Mouse (Mus musculus): ENCODE measurements around the gene Ptx3. TPM values are rescaled to one million over a fixed set of nuclear protein-coding genes. Genes with fewer than 3 reads are reported as not detected.
A peak's percentile ranks its signal among the peaks of the same experiment; 100 is the strongest.
"Not testable (repeated sequence)": the region's sequence is repeated elsewhere in the genome, so short reads cannot be mapped to it uniquely, and the experiment has no call there.

Ptx3 gene
- polyA plus RNA-seq (2015; fragmentation: Nextera tagmentation; extraction: Ambion mirVana), result 11.6 and 12.4 TPM in 2 replicates

- Histone ChIP-seq H3K9me3 (replicated peaks) (no peaks in the 10 kb centered on the region), H3K27ac (peak within 1 kb of the TSS; percentile 87), H3K27me3 (peaks cover 3% of the 10 kb centered on the region; the same call in 1 of the 2 replicates), H3K4me1 (peaks cover 27% of the 10 kb centered on the region), H3K4me2 (peak within 1 kb of the TSS; percentile 96), H3K36me3 (no peaks in the 10 kb centered on the region), H3K9ac (peak within 1 kb of the TSS; percentile 64), H3K4me3 (replicated peaks) (peak within 1 kb of the TSS; percentile 58)
- ATAC-seq (replicated peaks; ENCODE audit: low FRiP score), result peak; percentile 29; the same call in 1 of the 2 replicates
- WGBS, result 6% methylated on average over 20 of the region's 20 CpGs
Measured at GRCm38 (mm10) chr3:66219655-66220191, at the start of gene Ptx3. Gene Ptx3 (plus strand): TSS chr3:66219910.

GRCm38 (mm10) chr3:66172907-66173306 lies 46.8 kb upstream of the Ptx3 start:
- Histone ChIP-seq H3K27ac (no peak overlapping the region), H3K9me3 (replicated peaks) (no peaks in the 10 kb centered on the region), H3K4me1 (no peaks in the 10 kb centered on the region), H3K9ac (no peak overlapping the region), H3K36me3 (no peaks in the 10 kb centered on the region), H3K4me3 (replicated peaks) (no peak overlapping the region), H3K27me3 (no peaks in the 10 kb centered on the region), H3K4me2 (no peak overlapping the region)
- WGBS, result 68% methylated on average over 5 of the region's 5 CpGs
- ATAC-seq (replicated peaks; ENCODE audit: low FRiP score), result no peak

- no peak overlapping the region for H3K4me2 ChIP-seq
- H3K9me3 ChIP-seq (replicated peaks), result no peaks in the 10 kb centered on the region
- H3K27me3 ChIP-seq, result no peaks in the 10 kb centered on the region
- H3K36me3 ChIP-seq, result no peaks in the 10 kb centered on the region
- H3K9ac ChIP-seq, result no peak overlapping the region
- H3K27ac ChIP-seq, result no peak overlapping the region
- 82% methylated on average over 2 of the region's 2 CpGs for WGBS
- H3K4me3 ChIP-seq (replicated peaks), result no peak overlapping the region
- no peak for ATAC-seq (replicated peaks; ENCODE audit: low FRiP score)
- no peaks in the 10 kb centered on the region for H3K4me1 ChIP-seq
Measured at GRCm38 (mm10) chr3:66179647-66180046, 40.1 kb upstream of the Ptx3 start.

- Histone ChIP-seq H3K9ac (no peak overlapping the region), H3K4me3 (replicated peaks) (no peak overlapping the region), H3K4me2 (no peak overlapping the region), H3K4me1 (no peaks in the 10 kb centered on the region), H3K36me3 (no peaks in the 10 kb centered on the region), H3K27ac (no peak overlapping the region), H3K27me3 (no peaks in the 10 kb centered on the region), H3K9me3 (replicated peaks) (no peaks in the 10 kb centered on the region)
- ATAC-seq (replicated peaks; ENCODE audit: low FRiP score), result no peak
- 80% methylated on average over 3 of the region's 3 CpGs for WGBS
Measured at GRCm38 (mm10) chr3:66193910-66194562, 25.7 kb upstream of the Ptx3 start.

GRCm38 (mm10) chr3:66208836-66209573 lies 10.7 kb upstream of the Ptx3 start:
- ATAC-seq (replicated peaks; ENCODE audit: low FRiP score), result no peak
- no peaks in the 10 kb centered on the region for H3K36me3 ChIP-seq
- H3K9me3 ChIP-seq (replicated peaks), result no peaks in the 10 kb centered on the region
- H3K4me3 ChIP-seq (replicated peaks), result no peak overlapping the region
- no peak overlapping the region for H3K27ac ChIP-seq
- no peak overlapping the region for H3K4me2 ChIP-seq
- H3K27me3 ChIP-seq, result no peaks in the 10 kb centered on the region
- no peaks in the 10 kb centered on the region for H3K4me1 ChIP-seq
- WGBS, result 83% methylated on average over 4 of the region's 4 CpGs
- H3K9ac ChIP-seq, result no peak overlapping the region

- Histone ChIP-seq H3K27me3 (no peaks in the 10 kb centered on the region), H3K4me1 (peaks cover 6% of the 10 kb centered on the region; the same call in 1 of the 2 replicates), H3K27ac (no peak overlapping the region), H3K36me3 (no peaks in the 10 kb centered on the region), H3K9ac (no peak overlapping the region), H3K9me3 (replicated peaks) (no peaks in the 10 kb centered on the region), H3K4me2 (no peak overlapping the region), H3K4me3 (replicated peaks) (no peak overlapping the region)
- 96% methylated on average over 1 of the region's 1 CpGs for WGBS
- no peak for ATAC-seq (replicated peaks; ENCODE audit: low FRiP score)
Measured at GRCm38 (mm10) chr3:66213524-66213923, 6.2 kb upstream of the Ptx3 start.

- ATAC-seq (replicated peaks; ENCODE audit: low FRiP score), result no peak
- H3K4me1 ChIP-seq, result peaks cover 16% of the 10 kb centered on the region
- H3K36me3 ChIP-seq, result no peaks in the 10 kb centered on the region
- H3K27me3 ChIP-seq, result peaks cover 3% of the 10 kb centered on the region; the same call in 1 of the 2 replicates
- 0 out of 2 replicates have a peak overlapping the region, but pooled peaks have one; percentile 14 for H3K27ac ChIP-seq
- H3K4me3 ChIP-seq (replicated peaks), result no peak overlapping the region
- H3K4me2 ChIP-seq, result no peak overlapping the region
- no peaks in the 10 kb centered on the region for H3K9me3 ChIP-seq (replicated peaks)
- WGBS, result 63% methylated on average over 8 of the region's 8 CpGs
- H3K9ac ChIP-seq, result no peak overlapping the region
Measured at GRCm38 (mm10) chr3:66215759-66216158, 4.0 kb upstream of the Ptx3 start.

GRCm38 (mm10) chr3:66220554-66221242 lies 988 bp downstream of the Ptx3 start:
- Histone ChIP-seq H3K36me3 (no peaks in the 10 kb centered on the region), H3K9ac (peak overlapping the region; percentile 64), H3K4me3 (replicated peaks) (peak overlapping the region; percentile 58), H3K4me1 (peaks cover 28% of the 10 kb centered on the region), H3K4me2 (peak overlapping the region; percentile 96), H3K27me3 (peaks cover 3% of the 10 kb centered on the region; the same call in 1 of the 2 replicates), H3K9me3 (replicated peaks) (no peaks in the 10 kb centered on the region), H3K27ac (peak overlapping the region; percentile 87)
- under 1% methylated on average over 54 of the region's 54 CpGs for WGBS
- ATAC-seq (replicated peaks; ENCODE audit: low FRiP score), result peak; percentile 83

GRCm38 (mm10) chr3:66221243-66221611 lies 1.5 kb downstream of the Ptx3 start:
- Histone ChIP-seq H3K4me2 (peak overlapping the region; percentile 96), H3K27ac (peak overlapping the region; percentile 87), H3K9me3 (replicated peaks) (no peaks in the 10 kb centered on the region), H3K27me3 (peaks cover 3% of the 10 kb centered on the region; the same call in 1 of the 2 replicates), H3K9ac (peak overlapping the region; percentile 64), H3K36me3 (no peaks in the 10 kb centered on the region), H3K4me1 (peaks cover 24% of the 10 kb centered on the region), H3K4me3 (replicated peaks) (peak overlapping the region; percentile 58)
- under 1% methylated on average over 11 of the region's 11 CpGs for WGBS
- ATAC-seq (replicated peaks; ENCODE audit: low FRiP score), result peak; percentile 81

- no peak overlapping the region for H3K4me2 ChIP-seq
Measured at GRCm38 (mm10) chr3:66224931-66225537, 5.3 kb downstream of the Ptx3 start.

GRCm38 (mm10) chr3:66236234-66236871 lies 16.6 kb downstream of the Ptx3 start:
- not testable (repeated sequence) for H3K27me3 ChIP-seq; H3K9me3 ChIP-seq (replicated peaks); H3K9ac ChIP-seq; H3K4me2 ChIP-seq; H3K4me1 ChIP-seq; H3K36me3 ChIP-seq; ATAC-seq (replicated peaks; ENCODE audit: low FRiP score); H3K27ac ChIP-seq; H3K4me3 ChIP-seq (replicated peaks)
- WGBS, result 39% methylated on average over 4 of the region's 4 CpGs

More at GRCm38 (mm10) chr3:66224931-66225537, 5.3 kb downstream of the Ptx3 start:
- 54% methylated on average over 15 of the region's 15 CpGs for WGBS
- Histone ChIP-seq H3K4me3 (replicated peaks) (no peak overlapping the region), H3K9ac (no peak overlapping the region), H3K27ac (no peak overlapping the region), H3K36me3 (no peaks in the 10 kb centered on the region), H3K4me1 (peaks cover 18% of the 10 kb centered on the region), H3K9me3 (replicated peaks) (no peaks in the 10 kb centered on the region), H3K27me3 (no peaks in the 10 kb centered on the region)
- ATAC-seq (replicated peaks; ENCODE audit: low FRiP score), result no peak
